27 mouse cellular contexts compared by ENCODE assay signal in the genomic region with DNA sequence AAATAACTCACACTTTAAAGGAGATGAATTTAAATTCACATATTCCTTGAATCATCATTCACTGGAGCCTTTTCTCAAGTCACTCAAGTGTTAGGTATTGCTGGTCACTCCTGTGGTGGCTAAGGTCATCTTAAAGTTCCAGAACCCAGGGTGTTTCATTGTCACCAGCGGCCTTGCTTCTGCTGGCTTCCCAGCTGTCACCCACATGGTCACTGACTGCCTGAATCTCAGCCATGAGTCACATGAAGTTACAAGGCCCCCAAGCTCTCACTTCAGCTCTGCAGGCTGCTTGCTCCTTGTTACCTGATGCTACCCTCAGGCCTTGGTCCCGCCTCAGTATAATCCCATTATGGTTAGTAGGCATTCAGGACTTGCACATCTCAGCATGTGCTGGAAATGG.
A peak's percentile ranks its signal among the peaks of the same experiment; 100 is the strongest.
DNase-seq lines count a peak whose midpoint lies in the region; ATAC-seq and TF ChIP-seq lines count a peak whose summit lies in the region.
"Had no signal": no experiment of that assay in that cellular context is flagged by ENCODE, and none has a peak within 500 bp of the region (broad histone marks: within the 10 kb centered on the region; RNA-seq: fewer than 3 reads in every experiment).

No protein-coding gene starts in this region.

- H3K4me2 ChIP-seq in embryonic facial prominence, embryonic 13.5 days: no peak overlapping the region
- H3K4me2 ChIP-seq in myocyte (ENCODE audit: low read depth): no peak overlapping the region
- no peak overlapping the region for H3K4me2 ChIP-seq in neural tube, embryonic 15.5 days
- H3K4me2 ChIP-seq: embryonic facial prominence, embryonic 12.5 days; forebrain, embryonic 12.5 days; forebrain, embryonic 15.5 days; heart, embryonic 13.5 days; hindbrain, embryonic 12.5 days; hindbrain, embryonic 15.5 days had no signal

- 65% methylated on average over 2 of the region's 2 CpGs for WGBS in embryonic facial prominence, embryonic 13.5 days
- 73% methylated on average over 2 of the region's 2 CpGs for WGBS in embryonic facial prominence, embryonic 10.5 days
- WGBS in neural tube, embryonic 15.5 days: 90% methylated on average over 2 of the region's 2 CpGs

- no peaks in the 10 kb centered on the region for H3K79me2 ChIP-seq in myocyte (ENCODE audit: control insufficient read depth, insufficient read depth)

- 0 out of 2 replicates have a peak, but pooled peaks have one; percentile 10 for ATAC-seq in embryonic facial prominence, embryonic 13.5 days (ENCODE audit: insufficient number of reproducible peaks, insufficient read depth, low FRiP score, low TSS enrichment, low read depth)
- ATAC-seq in neural tube, embryonic 15.5 days (ENCODE audit: low FRiP score): no peak
- ATAC-seq: forebrain, embryonic 15.5 days; intestine, postnatal 0 days; Patski had no signal

- H3K4me1 ChIP-seq in embryonic facial prominence, embryonic 13.5 days: peaks cover 5% of the 10 kb centered on the region; the same call in 1 of the 2 replicates
- H3K4me1 ChIP-seq in embryonic facial prominence, embryonic 10.5 days: 0 out of 2 replicates have a peak, but pooled peaks cover 4% of the 10 kb centered on the region
- H3K4me1 ChIP-seq in neural tube, embryonic 15.5 days: 0 out of 2 replicates have a peak, but pooled peaks cover 5% of the 10 kb centered on the region
- H3K4me1 ChIP-seq: embryonic facial prominence, embryonic 12.5 days; forebrain, embryonic 12.5 days; forebrain, embryonic 15.5 days; hindbrain, embryonic 12.5 days; hindbrain, embryonic 15.5 days had no signal

- H3K36me3 ChIP-seq in embryonic facial prominence, embryonic 13.5 days: peaks cover 11% of the 10 kb centered on the region
- 0 out of 2 replicates have a peak, but pooled peaks cover 3% of the 10 kb centered on the region for H3K36me3 ChIP-seq in embryonic facial prominence, embryonic 10.5 days (replicated peaks)
- H3K36me3 ChIP-seq in myocyte (ENCODE audit: control insufficient read depth, insufficient read depth): no peaks in the 10 kb centered on the region
- H3K36me3 ChIP-seq in neural tube, embryonic 15.5 days: no peaks in the 10 kb centered on the region
- H3K36me3 ChIP-seq: embryonic facial prominence, embryonic 12.5 days; forebrain, embryonic 12.5 days; forebrain, embryonic 15.5 days; G1E; heart, embryonic 10.5 days; hindbrain, embryonic 15.5 days had no signal

- H3K9me3 ChIP-seq in embryonic facial prominence, embryonic 13.5 days: no peaks in the 10 kb centered on the region
- no peaks in the 10 kb centered on the region for H3K9me3 ChIP-seq in embryonic facial prominence, embryonic 10.5 days
- H3K9me3 ChIP-seq in neural tube, embryonic 15.5 days (replicated peaks): no peaks in the 10 kb centered on the region
- H3K9me3 ChIP-seq: embryonic facial prominence, embryonic 12.5 days; forebrain, embryonic 12.5 days; forebrain, embryonic 15.5 days; G1E; heart, embryonic 10.5 days; heart, embryonic 13.5 days; hindbrain, embryonic 12.5 days; hindbrain, embryonic 15.5 days had no signal

- no peaks in the 10 kb centered on the region for H3K27me3 ChIP-seq in embryonic facial prominence, embryonic 13.5 days
- H3K27me3 ChIP-seq in embryonic facial prominence, embryonic 10.5 days (replicated peaks; ENCODE audit: low read depth, poor library complexity, severe bottlenecking): no peaks in the 10 kb centered on the region
- no peaks in the 10 kb centered on the region for H3K27me3 ChIP-seq in myocyte (ENCODE audit: control insufficient read depth, insufficient read depth, insufficient read length)
- no peaks in the 10 kb centered on the region for H3K27me3 ChIP-seq in neural tube, embryonic 15.5 days (replicated peaks)
- H3K27me3 ChIP-seq: CH12.LX; embryonic facial prominence, embryonic 12.5 days; forebrain, embryonic 12.5 days; forebrain, embryonic 15.5 days; heart, embryonic 13.5 days; hindbrain, embryonic 12.5 days; hindbrain, embryonic 15.5 days; Patski had no signal

- no peak for DNase-seq in embryonic facial prominence, embryonic 10.5 days (ENCODE audit: low spot score)
- peak; percentile 73 for DNase-seq in adrenal gland, adult 2 months
- peak; percentile 69 for DNase-seq in adrenal gland, postnatal 14 days
- DNase-seq in spleen, postnatal 10 days (ENCODE audit: low spot score in 2 of 2): no peak
- DNase-seq in kidney, adult 8-10 months: no peak
- DNase-seq: B cell, adult 2 months; cerebellum, adult 11 months; cerebellum, adult 2 months; cerebellum, adult 9-11 months; cerebellum, postnatal 25 days; gastrocnemius, postnatal 25 days; heart, adult 2 months had no signal

- no peak overlapping the region for H3K9ac ChIP-seq in embryonic facial prominence, embryonic 13.5 days
- no peak overlapping the region for H3K9ac ChIP-seq in neural tube, embryonic 15.5 days (replicated peaks)
- H3K9ac ChIP-seq: embryonic facial prominence, embryonic 12.5 days; forebrain, embryonic 12.5 days; forebrain, embryonic 15.5 days; heart, embryonic 13.5 days; hindbrain, embryonic 12.5 days; hindbrain, embryonic 15.5 days had no signal

- no peak overlapping the region for H3ac ChIP-seq in myocyte (ENCODE audit: control insufficient read depth, insufficient read length)

- no peak for TF ChIP-seq POLR2A in myocyte (IDR thresholded peaks at IDR 0.05; ENCODE audit: insufficient read length, low read depth)

- H3K4me3 ChIP-seq in embryonic facial prominence, embryonic 13.5 days: no peak overlapping the region
- no peak overlapping the region for H3K4me3 ChIP-seq in embryonic facial prominence, embryonic 10.5 days
- no peak overlapping the region for H3K4me3 ChIP-seq in myocyte
- no peak overlapping the region for H3K4me3 ChIP-seq in neural tube, embryonic 15.5 days (replicated peaks)
- H3K4me3 ChIP-seq: embryonic facial prominence, embryonic 12.5 days; erythroblast, embryonic 14.5 days; forebrain, embryonic 12.5 days; forebrain, embryonic 15.5 days; heart, adult 2 months; heart, embryonic 10.5 days; heart, embryonic 13.5 days; hindbrain, embryonic 12.5 days; hindbrain, embryonic 15.5 days had no signal

- H3K27ac ChIP-seq in embryonic facial prominence, embryonic 13.5 days: no peak overlapping the region
- no peak overlapping the region for H3K27ac ChIP-seq in embryonic facial prominence, embryonic 10.5 days (replicated peaks)
- no peak overlapping the region for H3K27ac ChIP-seq in neural tube, embryonic 15.5 days (replicated peaks)
- H3K27ac ChIP-seq: embryonic facial prominence, embryonic 12.5 days; forebrain, embryonic 12.5 days; forebrain, embryonic 15.5 days; heart, adult 2 months; heart, embryonic 10.5 days; heart, embryonic 13.5 days; hindbrain, embryonic 12.5 days; hindbrain, embryonic 15.5 days had no signal

TF ChIP-seq in myocyte, 11 proteins besides CTCF, POLR2A, EP300 and RAD21:
- TF ChIP-seq MYOD1 (IDR thresholded peaks at IDR 0.05; ENCODE audit: control insufficient read depth in 1 of 3, insufficient read length in 2 of 3, low read depth in 2 of 3) (peak; percentile 56 to 79 (median 71)), REST (IDR thresholded peaks at IDR 0.05; ENCODE audit: insufficient read depth, insufficient read length) (no peak), SRF (IDR thresholded peaks at IDR 0.05; ENCODE audit: control insufficient read depth, insufficient read length, low read depth) (no peak), TCF3 (IDR thresholded peaks at IDR 0.05; ENCODE audit: insufficient read length, low read depth) (peak; percentile 8), MYOG (IDR thresholded peaks at IDR 0.05; ENCODE audit: control insufficient read depth in 1 of 3, insufficient read depth in 1 of 3, insufficient read length in 2 of 3, low read depth in 2 of 3) (peak in 2 of 3 experiments; percentile 85 to 90), MAX (IDR thresholded peaks at IDR 0.05; ENCODE audit: low read depth) (no peak), TCF12 (IDR thresholded peaks at IDR 0.05; ENCODE audit: insufficient read depth, poor library complexity, severe bottlenecking) (peak; percentile 43), CEBPB (IDR thresholded peaks at IDR 0.05; ENCODE audit: insufficient read depth, poor library complexity, severe bottlenecking) (no peak)

Comparison
In these comparisons a context has a peak if more than half of its experiments do, and no peak if none do; other contexts are left out.
1. DNase-seq: peak in adrenal gland, adult 2 months (single experiment) and adrenal gland, postnatal 14 days (single experiment); none in embryonic facial prominence, embryonic 10.5 days (single experiment), spleen, postnatal 10 days (0 of 2) and kidney, adult 8-10 months (0 of 2).